Mouse (Mus musculus) left cerebral cortex, adult 9 months (tissue): Measurements from ENCODE around the gene Adgrd1.
A peak's percentile ranks its signal among the peaks of the same experiment; 100 is the strongest.

Source experiments
- DNase-seq, 2 experiments: peaks; one replicate each; pipeline ENCODE4 v3.0.0; 2022; ENCODE audit warnings: low spot score in 2 of 2

The Adgrd1 gene

GRCm38 (mm10) chr5:129096511-129096910 is at the start of gene Adgrd1:
Gene Adgrd1 (plus strand): TSS chr5:129096750.
- no peak for DNase-seq

- DNase-seq: peak in 1 of 2 experiments; percentile 74
Measured at GRCm38 (mm10) chr5:129049372-129049771, 47.2 kb upstream of the Adgrd1 start.

GRCm38 (mm10) chr5:129051910-129052309 is 44.6 kb upstream of the Adgrd1 start:
- DNase-seq: no peak

- no peak for DNase-seq
Measured at GRCm38 (mm10) chr5:129052636-129053355, 43.8 kb upstream of the Adgrd1 start.

GRCm38 (mm10) chr5:129054675-129055284 is 41.8 kb upstream of the Adgrd1 start:
- DNase-seq: no peak

- no peak for DNase-seq
Measured at GRCm38 (mm10) chr5:129059116-129059515, 37.4 kb upstream of the Adgrd1 start.

GRCm38 (mm10) chr5:129061579-129061978 is 35.0 kb upstream of the Adgrd1 start:
- peak in 1 of 2 experiments; percentile 83 for DNase-seq

GRCm38 (mm10) chr5:129063037-129063791 is 33.3 kb upstream of the Adgrd1 start:
- DNase-seq: peak in 1 of 2 experiments; percentile 84

GRCm38 (mm10) chr5:129063792-129064087 is 32.8 kb upstream of the Adgrd1 start:
- no peak for DNase-seq

- DNase-seq: no peak
Measured at GRCm38 (mm10) chr5:129064186-129064585, 32.4 kb upstream of the Adgrd1 start.

- DNase-seq: peak in 1 of 2 experiments; percentile 38
Measured at GRCm38 (mm10) chr5:129065301-129065700, 31.2 kb upstream of the Adgrd1 start.

GRCm38 (mm10) chr5:129065946-129066345 is 30.6 kb upstream of the Adgrd1 start:
- no peak for DNase-seq

- DNase-seq: no peak
Measured at GRCm38 (mm10) chr5:129066541-129067230, 29.9 kb upstream of the Adgrd1 start.

- DNase-seq: no peak
Measured at GRCm38 (mm10) chr5:129067231-129067834, 29.2 kb upstream of the Adgrd1 start.

- DNase-seq: no peak
Measured at GRCm38 (mm10) chr5:129071761-129072280, 24.7 kb upstream of the Adgrd1 start.

- no peak for DNase-seq
Measured at GRCm38 (mm10) chr5:129073404-129073803, 23.1 kb upstream of the Adgrd1 start.

GRCm38 (mm10) chr5:129076098-129076497 is 20.5 kb upstream of the Adgrd1 start:
- no peak for DNase-seq

- DNase-seq: no peak
Measured at GRCm38 (mm10) chr5:129077240-129077639, 19.3 kb upstream of the Adgrd1 start.

GRCm38 (mm10) chr5:129081521-129081920 is 15.0 kb upstream of the Adgrd1 start:
- DNase-seq: no peak

- no peak for DNase-seq
Measured at GRCm38 (mm10) chr5:129085153-129085552, 11.4 kb upstream of the Adgrd1 start.

GRCm38 (mm10) chr5:129092345-129093065 is 4.0 kb upstream of the Adgrd1 start:
- no peak for DNase-seq
